Mouse (Mus musculus): ENCODE data around the gene Rpl3.

The Rpl3 gene

GRCm38 (mm10) chr15:80062821-80063220 lies 28.8 kb downstream of the Rpl3 start:
- DNase-seq = no peak

GRCm38 (mm10) chr15:80062339-80062738 lies 29.3 kb downstream of the Rpl3 start:
- DNase-seq = no peak

GRCm38 (mm10) chr15:80061071-80061550 lies 30.6 kb downstream of the Rpl3 start:
- DNase-seq = no peak

GRCm38 (mm10) chr15:80060356-80061070 lies 31.2 kb downstream of the Rpl3 start:
- no peak for DNase-seq

- no peak for DNase-seq
Observed at GRCm38 (mm10) chr15:80059606-80060005, 32.1 kb downstream of the Rpl3 start.

- no peak for DNase-seq
Observed at GRCm38 (mm10) chr15:80058151-80058550, 33.5 kb downstream of the Rpl3 start.

- no peak for DNase-seq
Observed at GRCm38 (mm10) chr15:80054034-80054710, 37.5 kb downstream of the Rpl3 start.

GRCm38 (mm10) chr15:80053381-80054033 lies 38.2 kb downstream of the Rpl3 start:
- DNase-seq = no peak

- DNase-seq = no peak
Observed at GRCm38 (mm10) chr15:80051782-80052181, 39.9 kb downstream of the Rpl3 start.

GRCm38 (mm10) chr15:80051092-80051761 lies 40.4 kb downstream of the Rpl3 start:
- DNase-seq = no peak

- no peak for DNase-seq
Observed at GRCm38 (mm10) chr15:80050093-80050492, 41.6 kb downstream of the Rpl3 start.

GRCm38 (mm10) chr15:80047973-80048372 lies 43.7 kb downstream of the Rpl3 start:
- no peak for DNase-seq

- DNase-seq = no peak
Observed at GRCm38 (mm10) chr15:80047242-80047641, 44.4 kb downstream of the Rpl3 start.

- no peak for DNase-seq
Observed at GRCm38 (mm10) chr15:80045749-80046148, 45.9 kb downstream of the Rpl3 start.

- DNase-seq = no peak
Observed at GRCm38 (mm10) chr15:80044249-80044648, 47.4 kb downstream of the Rpl3 start.

GRCm38 (mm10) chr15:80042152-80042551 lies 49.5 kb downstream of the Rpl3 start:
- DNase-seq = no peak

- no peak for DNase-seq
Observed at GRCm38 (mm10) chr15:80038110-80038391, 53.6 kb downstream of the Rpl3 start.

- no peak for DNase-seq
Observed at GRCm38 (mm10) chr15:80037255-80038109, 54.2 kb downstream of the Rpl3 start.

- DNase-seq = no peak
Observed at GRCm38 (mm10) chr15:80035341-80035885, 56.3 kb downstream of the Rpl3 start.

GRCm38 (mm10) chr15:80034913-80035312 lies 56.8 kb downstream of the Rpl3 start:
- no peak for DNase-seq

GRCm38 (mm10) chr15:80034366-80034765 lies 57.3 kb downstream of the Rpl3 start:
- no peak for DNase-seq

GRCm38 (mm10) chr15:80031133-80031532 lies 60.5 kb downstream of the Rpl3 start:
- no peak for DNase-seq
